ENCODE assay signal across 8 mouse cellular contexts in genomic region chr10:83080275-83080741, GRCm38 (mm10).
A peak's percentile ranks its signal among the peaks of the same experiment; 100 is the strongest.
DNase-seq lines count a peak whose midpoint lies in the region; ATAC-seq lines count a peak whose summit lies in the region.

No protein-coding gene starts in this region.

- no peaks in the 10 kb centered on the region for H3K27me3 ChIP-seq in hindbrain, embryonic 13.5 days

- H3K9ac ChIP-seq in hindbrain, embryonic 13.5 days: no peak overlapping the region

- no peak overlapping the region for H3K4me3 ChIP-seq in hindbrain, embryonic 13.5 days

- H3K9me3 ChIP-seq in hindbrain, embryonic 13.5 days: no peaks in the 10 kb centered on the region

- peak; percentile 53 for DNase-seq in embryo, embryonic 10 days (ENCODE audit: low spot score)
- DNase-seq in embryo, embryonic 9.5 days (ENCODE audit: extremely low spot score): no peak
- peak; percentile 61 for DNase-seq in MN1 (ENCODE audit: low spot score)
- DNase-seq in lung, postnatal 25 days (ENCODE audit: low spot score): peak; percentile 8
- DNase-seq in right cerebral cortex, adult 2 months (ENCODE audit: low spot score in 2 of 2): no peak
- DNase-seq in urinary bladder, adult 2 months (ENCODE audit: low spot score): no peak
- no peak for DNase-seq in spleen, postnatal 10 days (ENCODE audit: low spot score in 2 of 2)

- H3K4me1 ChIP-seq in hindbrain, embryonic 13.5 days (replicated peaks): peaks cover 44% of the 10 kb centered on the region

- WGBS in hindbrain, embryonic 13.5 days: 43% methylated on average over 12 of the region's 12 CpGs

- no peak overlapping the region for H3K4me2 ChIP-seq in hindbrain, embryonic 13.5 days

- H3K36me3 ChIP-seq in hindbrain, embryonic 13.5 days: no peaks in the 10 kb centered on the region

- peak; percentile 50; the same call in 1 of the 2 replicates for ATAC-seq in hindbrain, embryonic 13.5 days (ENCODE audit: low FRiP score)

- H3K27ac ChIP-seq in hindbrain, embryonic 13.5 days: no peak overlapping the region

Comparison
In these comparisons a context has a peak if more than half of its experiments do, and no peak if none do; other contexts are left out.
1. DNase-seq: peak in embryo, embryonic 10 days (single experiment), MN1 (single experiment) and lung, postnatal 25 days (single experiment); none in embryo, embryonic 9.5 days (single experiment), right cerebral cortex, adult 2 months (0 of 2), urinary bladder, adult 2 months (single experiment) and spleen, postnatal 10 days (0 of 2).